In genomic region chr4:62609333-62609732, GRCm38 (mm10) we compare ENCODE assay signal across 12 mouse cellular contexts.
"Had no signal": no experiment of that assay in that cellular context is flagged by ENCODE, and none has a peak within 500 bp of the region (broad histone marks: within the 10 kb centered on the region; RNA-seq: fewer than 3 reads in every experiment).

No protein-coding gene starts in this region.

- H3K9me3 ChIP-seq: limb, embryonic 13.5 days; midbrain, embryonic 12.5 days; neural tube, embryonic 13.5 days had no signal

- H3K36me3 ChIP-seq: limb, embryonic 13.5 days; midbrain, embryonic 12.5 days; neural tube, embryonic 13.5 days had no signal

- H3K27ac ChIP-seq: limb, embryonic 13.5 days; liver, embryonic 14.5 days had no signal

- H3K27me3 ChIP-seq: limb, embryonic 13.5 days; midbrain, embryonic 12.5 days; neural tube, embryonic 13.5 days had no signal

- DNase-seq: kidney, postnatal 14 days; left cerebral cortex, postnatal 4 days; lung, adult 18-20 months; retina, postnatal 1 day; right cerebral cortex, postnatal 4 days; spleen, adult 18-20 months; thymus, postnatal 36 days had no signal

- ATAC-seq: midbrain, embryonic 16.5 days had no signal

- H3K4me3 ChIP-seq: limb, embryonic 13.5 days; midbrain, embryonic 12.5 days; neural tube, embryonic 13.5 days had no signal
